Mouse (Mus musculus) liver, embryonic 11.5 days (tissue): ENCODE data around the gene Ms4a2. TPM values are rescaled to one million over a fixed set of nuclear protein-coding genes. Genes with fewer than 3 reads are reported as not detected.
A peak's percentile ranks its signal among the peaks of the same experiment; 100 is the strongest.

Source experiments
- ATAC-seq: fragments of 200-750 bp; cut with Nextera tagmentation; replicated peaks from 2 replicates; pipeline ENCODE4 v1.8.0; 2017; ENCODE audit warnings: moderate number of reproducible peaks, mild to moderate bottlenecking, moderate TSS enrichment, moderate library complexity; ENCODE audit not compliant: low FRiP score
- DNase-seq: peaks from one replicate; pipeline ENCODE4 v3.0.0-alpha.2; 2017; ENCODE audit warnings: low spot score
- H3K27ac ChIP-seq: fragments of 300-500 bp; sonication (generic); 2 replicates; pipeline ENCODE4 v1.5.1; 2014; ENCODE audit warnings: mild to moderate bottlenecking, low read depth, low read length, control low read depth
- H3K27me3 ChIP-seq: fragments of 300-500 bp; sonication (generic); replicated peaks from 2 replicates; pipeline ENCODE4 v1.6.1; 2014; ENCODE audit warnings: low read length, mixed read lengths; ENCODE audit not compliant: control insufficient read depth, insufficient read depth
- H3K36me3 ChIP-seq: fragments of 300-500 bp; sonication (generic); 2 replicates; pipeline ENCODE4 v1.6.1; 2014; ENCODE audit warnings: mild to moderate bottlenecking, low read length, moderate library complexity, mixed read lengths; ENCODE audit not compliant: control insufficient read depth, insufficient read depth
- H3K4me1 ChIP-seq: fragments of 300-500 bp; sonication (generic); replicated peaks from 2 replicates; pipeline ENCODE4 v1.6.1; 2014; ENCODE audit warnings: low read length, mixed read lengths; ENCODE audit not compliant: control insufficient read depth, insufficient read depth
- H3K4me2 ChIP-seq: fragments of 300-500 bp; sonication (generic); 2 replicates; pipeline ENCODE4 v1.6.1; 2014; ENCODE audit warnings: mild to moderate bottlenecking, control low read depth, moderate library complexity
- H3K4me3 ChIP-seq: fragments of 300-500 bp; sonication (generic); 2 replicates; pipeline ENCODE4 v1.5.1; 2014; ENCODE audit warnings: low read depth, low read length, control low read depth
- H3K9ac ChIP-seq: fragments of 300-500 bp; sonication (generic); 2 replicates; pipeline ENCODE4 v1.6.1; 2014; ENCODE audit warnings: low read depth, low read length, control low read depth
- H3K9me3 ChIP-seq: fragments of 300-500 bp; sonication (generic); 2 replicates; pipeline ENCODE4 v1.6.1; 2016; ENCODE audit warnings: low read length, inconsistent platforms, mixed read lengths; ENCODE audit not compliant: control insufficient read depth
- WGBS: fragments of 180-500 bp; shearing (Covaris S2); extraction: QIAGEN DNeasy Blood & Tissue Kit; methylation state at CpG from one replicate; pipeline ENCODE4 v1.1.7; 2014; 5-methylcytosine and 5-hydroxymethylcytosine counted together
- polyA plus RNA-seq: library from polyadenylated mRNA; unstranded; fragments of >200 nt; fragmentation: Nextera tagmentation; extraction: Ambion mirVana; gene quantifications from 2 replicates; pipeline ENCODE4 v1.2.1, GENCODE M21; 2014

The Ms4a2 gene
- polyA plus RNA-seq, 1 experiment from 2014 or later = 0.19 TPM

DNA sequence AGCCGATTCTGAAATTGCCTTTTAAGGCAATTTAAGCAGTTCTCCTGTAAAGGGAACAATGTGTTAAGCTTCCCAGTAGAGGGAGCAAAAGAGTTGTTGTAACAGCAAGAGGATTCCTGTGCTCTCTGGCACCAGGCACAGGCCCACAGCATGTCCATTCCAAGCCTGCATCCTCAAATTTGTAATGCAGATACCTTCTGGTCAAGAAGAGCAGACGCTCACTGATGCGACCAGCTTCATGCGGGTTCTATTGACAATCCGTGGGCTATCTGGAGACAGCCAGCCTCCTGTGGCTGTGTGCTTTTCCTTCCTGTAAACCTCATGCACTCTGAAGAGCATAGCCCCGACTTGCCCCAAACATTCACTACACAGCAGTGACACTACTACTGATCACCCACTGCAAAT lies 12.0 kb downstream of the Ms4a2 start:
- 15% methylated on average over 6 of the region's 6 CpGs for WGBS

DNA sequence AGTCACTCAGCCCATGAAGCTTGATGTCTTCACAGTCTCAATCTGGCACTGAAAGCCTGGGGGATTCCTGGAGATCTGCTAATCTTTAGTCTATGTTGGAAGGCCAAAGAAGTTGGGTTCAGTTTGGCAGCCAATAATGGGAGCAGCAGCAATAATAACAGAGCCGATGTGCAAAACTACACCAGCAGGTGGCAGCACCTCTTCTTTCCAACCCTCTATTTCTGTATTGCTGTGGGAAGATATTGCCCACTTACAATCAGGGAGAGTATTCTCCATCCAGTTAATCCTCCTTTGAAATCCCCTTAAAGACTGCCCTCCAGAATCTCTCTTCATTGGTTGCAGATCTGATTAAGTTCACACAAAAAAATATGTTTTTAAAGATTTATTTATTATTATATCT lies 15.3 kb downstream of the Ms4a2 start:
- DNase-seq (no peak), ATAC-seq (no peak)
- Histone ChIP-seq H3K4me1 (peaks cover 7% of the 10 kb centered on the region), H3K4me2 (no peak overlapping the region), H3K9ac (no peak overlapping the region), H3K27me3 (no peaks in the 10 kb centered on the region), H3K9me3 (no peaks in the 10 kb centered on the region), H3K27ac (no peak overlapping the region), H3K36me3 (no peaks in the 10 kb centered on the region), H3K4me3 (no peak overlapping the region)
- 17% methylated on average over 1 of the region's 1 CpGs for WGBS

More for the DNA sequence above, 12.0 kb downstream of the Ms4a2 start:
- Histone ChIP-seq H3K4me1 (peaks cover 7% of the 10 kb centered on the region), H3K27me3 (no peaks in the 10 kb centered on the region), H3K4me2 (no peak overlapping the region), H3K27ac (peak overlapping the region; percentile 4; the same call in 1 of the 2 replicates), H3K4me3 (no peak overlapping the region), H3K9me3 (no peaks in the 10 kb centered on the region), H3K36me3 (no peaks in the 10 kb centered on the region), H3K9ac (no peak overlapping the region)
- no peak for DNase-seq
- 0 out of 2 replicates have a peak, but pooled peaks have one; percentile 51 for ATAC-seq

DNA sequence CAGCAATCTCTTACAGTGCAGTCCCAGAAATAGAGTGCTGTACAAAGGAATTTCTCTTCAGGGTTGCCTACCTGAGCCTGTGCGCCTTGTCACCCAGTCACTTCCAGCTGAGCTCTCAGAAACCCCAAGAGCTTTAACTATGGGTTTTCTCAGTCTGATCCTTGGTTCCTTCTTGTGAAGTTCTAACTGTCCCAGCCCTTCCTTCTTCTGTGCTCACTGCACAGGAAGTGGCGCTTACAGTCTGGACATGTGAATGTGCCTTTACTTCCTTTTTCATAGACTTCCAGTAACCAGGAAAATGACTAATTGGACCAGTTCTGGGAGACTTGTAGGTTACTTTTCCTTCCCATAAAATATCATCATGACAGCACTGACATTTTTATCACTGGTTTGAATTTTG lies 18.9 kb downstream of the Ms4a2 start, which contains the start of gene Ms4a6d:
Ms4a6d (minus strand) TSS at position 247 of the 400 bp plus-strand sequence.
- Histone ChIP-seq H3K4me2 (no peak within 1 kb of the TSS), H3K27ac (no peak within 1 kb of the TSS), H3K4me1 (no peaks in the 10 kb centered on the region), H3K4me3 (no peak within 1 kb of the TSS), H3K27me3 (no peaks in the 10 kb centered on the region), H3K36me3 (no peaks in the 10 kb centered on the region), H3K9me3 (no peaks in the 10 kb centered on the region), H3K9ac (no peak within 1 kb of the TSS)
- DNase-seq = no peak
- 82% methylated on average over 2 of the region's 2 CpGs for WGBS
- no peak for ATAC-seq

GRCm38 (mm10) chr19:11602026-11602425 lies 21.5 kb downstream of the Ms4a2 start:
- Histone ChIP-seq H3K27ac (no peak overlapping the region), H3K4me2 (no peak overlapping the region), H3K9ac (no peak overlapping the region), H3K4me1 (no peaks in the 10 kb centered on the region), H3K4me3 (no peak overlapping the region), H3K9me3 (no peaks in the 10 kb centered on the region), H3K27me3 (no peaks in the 10 kb centered on the region), H3K36me3 (no peaks in the 10 kb centered on the region)
- ATAC-seq = no peak
- WGBS = 85% methylated on average over 2 of the region's 2 CpGs
- no peak for DNase-seq

GRCm38 (mm10) chr19:11601349-11601748 lies 22.2 kb downstream of the Ms4a2 start:
- 80% methylated on average over 3 of the region's 3 CpGs for WGBS
- H3K4me3 ChIP-seq = no peak overlapping the region
- no peaks in the 10 kb centered on the region for H3K36me3 ChIP-seq
- ATAC-seq (no peak), DNase-seq (no peak)
- H3K27ac ChIP-seq = no peak overlapping the region
- H3K27me3 ChIP-seq = no peaks in the 10 kb centered on the region
- no peak overlapping the region for H3K9ac ChIP-seq
- no peaks in the 10 kb centered on the region for H3K9me3 ChIP-seq
- no peak overlapping the region for H3K4me2 ChIP-seq
- H3K4me1 ChIP-seq = no peaks in the 10 kb centered on the region

DNA sequence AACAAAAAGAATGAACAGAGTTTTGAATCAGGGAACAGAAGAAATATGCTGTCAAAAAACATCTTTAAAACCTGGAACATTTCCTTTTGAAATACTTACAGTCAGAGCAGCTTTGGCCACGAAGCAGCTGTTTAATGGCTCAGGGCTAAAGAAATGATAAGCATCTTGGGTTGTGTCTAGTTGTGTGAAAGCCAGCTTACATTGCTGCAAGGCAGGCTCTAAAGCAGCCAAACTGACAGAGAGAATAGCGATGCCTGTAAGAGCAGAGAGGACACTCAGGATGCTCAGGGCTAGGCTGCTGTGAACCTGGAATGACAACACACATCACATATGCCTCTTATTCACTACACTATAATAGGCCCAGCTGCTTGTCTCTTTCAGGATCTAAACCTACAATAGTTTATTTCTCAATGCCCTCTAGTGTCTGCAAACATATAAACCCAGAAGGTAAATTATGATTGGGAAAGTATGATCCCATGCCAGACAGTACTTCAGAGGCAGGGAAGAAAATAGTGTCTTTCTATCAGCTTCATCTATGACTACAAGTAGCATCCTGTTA lies 33.5 kb downstream of the Ms4a2 start:
- WGBS = 60% methylated on average over 2 of the region's 2 CpGs
- no peaks in the 10 kb centered on the region for H3K27me3 ChIP-seq
- no peaks in the 10 kb centered on the region for H3K9me3 ChIP-seq
- no peak for ATAC-seq
- no peak for DNase-seq
- no peak overlapping the region for H3K9ac ChIP-seq
- H3K4me3 ChIP-seq = no peak overlapping the region
- H3K27ac ChIP-seq = no peak overlapping the region
- no peaks in the 10 kb centered on the region for H3K36me3 ChIP-seq
- H3K4me2 ChIP-seq = no peak overlapping the region
- H3K4me1 ChIP-seq = no peaks in the 10 kb centered on the region

DNA sequence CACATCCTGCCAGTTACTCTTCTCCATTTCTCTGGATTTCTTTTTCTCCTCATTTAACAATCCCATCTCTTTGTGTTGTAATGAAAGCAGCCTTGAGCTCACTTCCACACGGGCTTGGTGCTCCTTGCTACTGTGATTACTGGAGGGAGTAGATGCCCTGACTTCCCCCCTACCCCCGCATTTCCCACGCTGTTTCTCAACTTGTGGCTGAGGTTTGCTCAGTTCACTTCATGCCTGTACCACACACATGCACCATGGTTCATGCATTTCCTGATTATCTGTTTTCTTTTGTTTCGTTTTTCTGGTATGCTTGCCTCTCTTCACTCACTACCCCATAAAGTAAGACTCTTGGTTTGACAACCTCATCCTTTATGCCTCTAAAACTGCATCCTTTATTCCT lies 34.3 kb downstream of the Ms4a2 start:
- Histone ChIP-seq H3K27ac (no peak overlapping the region), H3K9ac (no peak overlapping the region), H3K36me3 (no peaks in the 10 kb centered on the region), H3K4me2 (no peak overlapping the region), H3K4me3 (no peak overlapping the region), H3K4me1 (no peaks in the 10 kb centered on the region), H3K27me3 (no peaks in the 10 kb centered on the region), H3K9me3 (no peaks in the 10 kb centered on the region)
- no peak for ATAC-seq
- no peak for DNase-seq
- WGBS = 61% methylated on average over 4 of the region's 4 CpGs

GRCm38 (mm10) chr19:11574965-11575364 lies 48.6 kb downstream of the Ms4a2 start:
- H3K4me2 ChIP-seq = no peak overlapping the region
- H3K36me3 ChIP-seq = no peaks in the 10 kb centered on the region
- no peak overlapping the region for H3K4me3 ChIP-seq
- 83% methylated on average over 8 of the region's 8 CpGs for WGBS
- DNase-seq = no peak
- H3K9me3 ChIP-seq = no peaks in the 10 kb centered on the region
- H3K9ac ChIP-seq = no peak overlapping the region
- H3K27me3 ChIP-seq = no peaks in the 10 kb centered on the region
- no peak for ATAC-seq
- no peaks in the 10 kb centered on the region for H3K4me1 ChIP-seq
- H3K27ac ChIP-seq = no peak overlapping the region
